8 mouse cellular contexts compared by ENCODE assay signal in genomic region chr9:21962416-21963059, GRCm38 (mm10). TPM values are rescaled to one million over a fixed set of nuclear protein-coding genes. Genes with fewer than 3 reads are reported as not detected.
A peak's percentile ranks its signal among the peaks of the same experiment; 100 is the strongest.
DNase-seq lines count a peak whose midpoint lies in the region; ATAC-seq lines count a peak whose summit lies in the region.

No protein-coding gene starts in this region.

- no peak overlapping the region for H3K27ac ChIP-seq in intestine, embryonic 16.5 days (ENCODE audit: low read length)
- H3K27ac ChIP-seq in limb, embryonic 11.5 days (replicated peaks; ENCODE audit: low read depth, low read length), result no peak overlapping the region
- no peak overlapping the region for H3K27ac ChIP-seq in midbrain, embryonic 11.5 days (ENCODE audit: low read depth, low read length)

- peak overlapping the region; percentile 52 for H3K4me3 ChIP-seq in intestine, embryonic 16.5 days (ENCODE audit: low read length)
- peak overlapping the region; percentile 38 for H3K4me3 ChIP-seq in limb, embryonic 11.5 days (ENCODE audit: low read depth, low read length)
- H3K4me3 ChIP-seq in midbrain, embryonic 11.5 days (ENCODE audit: low read depth, low read length), result peak overlapping the region; percentile 33

- peaks cover 29% of the 10 kb centered on the region for H3K27me3 ChIP-seq in intestine, embryonic 16.5 days (replicated peaks; ENCODE audit: control insufficient read depth, insufficient read depth, low read length)
- H3K27me3 ChIP-seq in limb, embryonic 11.5 days (ENCODE audit: control insufficient read depth, insufficient read depth, low read length), result peaks cover 36% of the 10 kb centered on the region
- H3K27me3 ChIP-seq in midbrain, embryonic 11.5 days (ENCODE audit: control insufficient read depth, insufficient read depth, low read length), result peaks cover 45% of the 10 kb centered on the region

- H3K36me3 ChIP-seq in intestine, embryonic 16.5 days (ENCODE audit: control insufficient read depth, insufficient read depth, low read length), result no peaks in the 10 kb centered on the region
- H3K36me3 ChIP-seq in limb, embryonic 11.5 days (ENCODE audit: control insufficient read depth, insufficient read depth, low read length), result peaks cover 6% of the 10 kb centered on the region; the same call in 1 of the 2 replicates
- no peaks in the 10 kb centered on the region for H3K36me3 ChIP-seq in midbrain, embryonic 11.5 days (ENCODE audit: control insufficient read depth, insufficient read depth, low read length)

- peak overlapping the region; percentile 92 for H3K4me2 ChIP-seq in intestine, embryonic 16.5 days (ENCODE audit: low read depth, low read length)
- peak overlapping the region; percentile 76 for H3K4me2 ChIP-seq in limb, embryonic 11.5 days (ENCODE audit: low read depth, severe bottlenecking)
- H3K4me2 ChIP-seq in midbrain, embryonic 11.5 days, result peak overlapping the region; percentile 60

- peaks cover 25% of the 10 kb centered on the region for H3K4me1 ChIP-seq in intestine, embryonic 16.5 days (ENCODE audit: control insufficient read depth, insufficient read depth, low read length)
- H3K4me1 ChIP-seq in limb, embryonic 11.5 days (ENCODE audit: control insufficient read depth, insufficient read depth, low read length), result 0 out of 2 replicates have a peak, but pooled peaks cover 10% of the 10 kb centered on the region
- peaks cover 27% of the 10 kb centered on the region for H3K4me1 ChIP-seq in midbrain, embryonic 11.5 days (ENCODE audit: control insufficient read depth, insufficient read depth, low read length)

- 2% methylated on average over 34 of the region's 34 CpGs for WGBS in intestine, embryonic 16.5 days
- WGBS in limb, embryonic 11.5 days, result 3% methylated on average over 34 of the region's 34 CpGs
- WGBS in midbrain, embryonic 11.5 days, result 3% methylated on average over 34 of the region's 34 CpGs

- peak; percentile 64 to 79 for DNase-seq in adrenal gland, adult (ENCODE audit: inconsistent age in 2 of 2, low spot score in 1 of 2)
- no peak for DNase-seq in adrenal gland, adult 8-10 months
- DNase-seq in embryo, embryonic 10 days (ENCODE audit: low spot score), result peak; percentile 90
- DNase-seq in limb, embryonic 11.5 days (ENCODE audit: low spot score), result peak; percentile 79
- peak; percentile 95 for DNase-seq in midbrain, embryonic 11.5 days (ENCODE audit: low spot score, missing footprints)
- DNase-seq in spleen, adult 12 weeks (ENCODE audit: low spot score), result peak; percentile 90

- peak; percentile 92 for ATAC-seq in granulocyte monocyte progenitor cell, adult 5-6 weeks (replicated peaks; ENCODE audit: poor library complexity, severe bottlenecking)
- peak; percentile 83 for ATAC-seq in intestine, embryonic 16.5 days
- peak; percentile 74 for ATAC-seq in limb, embryonic 11.5 days (ENCODE audit: insufficient number of reproducible peaks, low FRiP score, low TSS enrichment, low read depth)
- ATAC-seq in midbrain, embryonic 11.5 days (ENCODE audit: low FRiP score), result peak; percentile 83

- peak overlapping the region; percentile 56 for H3K9ac ChIP-seq in intestine, embryonic 16.5 days (ENCODE audit: low read depth, low read length)
- H3K9ac ChIP-seq in limb, embryonic 11.5 days (ENCODE audit: low read length), result peak overlapping the region; percentile 27; the same call in 1 of the 2 replicates
- peak overlapping the region; percentile 41 for H3K9ac ChIP-seq in midbrain, embryonic 11.5 days (ENCODE audit: low read length)

- no peaks in the 10 kb centered on the region for H3K9me3 ChIP-seq in intestine, embryonic 16.5 days (ENCODE audit: control insufficient read depth, low read length)
- H3K9me3 ChIP-seq in limb, embryonic 11.5 days (ENCODE audit: control insufficient read depth, low read length), result no peaks in the 10 kb centered on the region
- no peaks in the 10 kb centered on the region for H3K9me3 ChIP-seq in midbrain, embryonic 11.5 days (ENCODE audit: control insufficient read depth, low read length)

RNA-seq across cellular contexts. Expression of gene Epor, which starts 0.8 kb away (rescaled TPM):
- 1 to 10 TPM; 1.2 to 4.7 (median 2.0) TPM for total RNA-seq in adrenal gland, adult 8-10 months (2022)
- total RNA-seq in granulocyte monocyte progenitor cell, adult 5-6 weeks (2014; fragmentation: Nextera tagmentation), result 0.21 and 0.41 TPM in 2 replicates
- 0.77 TPM in 1 of 2 replicates, not detected in the other for total RNA-seq in granulocyte monocyte progenitor cell, adult 5-6 weeks (2017)
- polyA plus RNA-seq in intestine, embryonic 16.5 days (2015; fragmentation: Nextera tagmentation; extraction: Ambion mirVana), result 4.8 and 6.4 TPM in 2 replicates
- 4.9 and 5.8 TPM in 2 replicates for polyA plus RNA-seq in limb, embryonic 11.5 days (2014; fragmentation: Nextera tagmentation; extraction: Ambion mirVana)
- polyA plus RNA-seq in midbrain, embryonic 11.5 days (2014; fragmentation: Nextera tagmentation; extraction: Ambion mirVana), result 3.4 and 5.2 TPM in 2 replicates

RNA-seq across cellular contexts. Expression of gene Swsap1, which starts 7.0 kb away (rescaled TPM):
- total RNA-seq in adrenal gland, adult 8-10 months (2022), result 10 to 100 TPM; 17.5 to 22.5 (median 20.0) TPM
- total RNA-seq in granulocyte monocyte progenitor cell, adult 5-6 weeks (2014; fragmentation: Nextera tagmentation), result 7.8 and 9.9 TPM in 2 replicates
- total RNA-seq in granulocyte monocyte progenitor cell, adult 5-6 weeks (2017), result 7.6 and 8.2 TPM in 2 replicates
- polyA plus RNA-seq in intestine, embryonic 16.5 days (2015; fragmentation: Nextera tagmentation; extraction: Ambion mirVana), result 5.9 and 6.5 TPM in 2 replicates
- polyA plus RNA-seq in limb, embryonic 11.5 days (2014; fragmentation: Nextera tagmentation; extraction: Ambion mirVana), result 17.4 and 20.0 TPM in 2 replicates
- 20.3 and 22.3 TPM in 2 replicates for polyA plus RNA-seq in midbrain, embryonic 11.5 days (2014; fragmentation: Nextera tagmentation; extraction: Ambion mirVana)

RNA-seq across cellular contexts. Expression of gene Plppr2, which starts 25.7 kb away (rescaled TPM):
- 10 to 100 TPM; 19.6 to 44.0 (median 32.1) TPM for total RNA-seq in adrenal gland, adult 8-10 months (2022)
- total RNA-seq in granulocyte monocyte progenitor cell, adult 5-6 weeks (2014; fragmentation: Nextera tagmentation), result 0.58 and 1.4 TPM in 2 replicates
- not detected in 2 replicates for total RNA-seq in granulocyte monocyte progenitor cell, adult 5-6 weeks (2017)
- 5.2 and 6.2 TPM in 2 replicates for polyA plus RNA-seq in intestine, embryonic 16.5 days (2015; fragmentation: Nextera tagmentation; extraction: Ambion mirVana)
- 6.6 and 8.2 TPM in 2 replicates for polyA plus RNA-seq in limb, embryonic 11.5 days (2014; fragmentation: Nextera tagmentation; extraction: Ambion mirVana)
- polyA plus RNA-seq in midbrain, embryonic 11.5 days (2014; fragmentation: Nextera tagmentation; extraction: Ambion mirVana), result 19.1 and 22.2 TPM in 2 replicates

RNA-seq across cellular contexts. Expression of gene Rgl3, which starts 26.7 kb away (rescaled TPM):
- total RNA-seq in adrenal gland, adult 8-10 months (2022), result 10 to 100 TPM; 23.7 to 72.6 (median 49.6) TPM
- not detected in 2 replicates for total RNA-seq in granulocyte monocyte progenitor cell, adult 5-6 weeks (2014; fragmentation: Nextera tagmentation)
- total RNA-seq in granulocyte monocyte progenitor cell, adult 5-6 weeks (2017), result not detected in 2 replicates
- polyA plus RNA-seq in intestine, embryonic 16.5 days (2015; fragmentation: Nextera tagmentation; extraction: Ambion mirVana), result 1.7 and 2.0 TPM in 2 replicates
- 1.6 and 2.5 TPM in 2 replicates for polyA plus RNA-seq in limb, embryonic 11.5 days (2014; fragmentation: Nextera tagmentation; extraction: Ambion mirVana)
- polyA plus RNA-seq in midbrain, embryonic 11.5 days (2014; fragmentation: Nextera tagmentation; extraction: Ambion mirVana), result 0.97 and 2.2 TPM in 2 replicates

RNA-seq across cellular contexts. Expression of gene Tmem205, which starts 35.2 kb away (rescaled TPM):
- total RNA-seq in adrenal gland, adult 8-10 months (2022), result 100 to 1,000 TPM; 375 to 588 (median 495) TPM
- 40.4 and 75.8 TPM in 2 replicates for total RNA-seq in granulocyte monocyte progenitor cell, adult 5-6 weeks (2014; fragmentation: Nextera tagmentation)
- total RNA-seq in granulocyte monocyte progenitor cell, adult 5-6 weeks (2017), result 21.1 and 33.3 TPM in 2 replicates
- 93.9 and 97.0 TPM in 2 replicates for polyA plus RNA-seq in intestine, embryonic 16.5 days (2015; fragmentation: Nextera tagmentation; extraction: Ambion mirVana)
- polyA plus RNA-seq in limb, embryonic 11.5 days (2014; fragmentation: Nextera tagmentation; extraction: Ambion mirVana), result 29.7 and 29.9 TPM in 2 replicates
- 30.6 and 35.7 TPM in 2 replicates for polyA plus RNA-seq in midbrain, embryonic 11.5 days (2014; fragmentation: Nextera tagmentation; extraction: Ambion mirVana)
